Mouse (Mus musculus) thymus, adult 2 months (tissue): ENCODE measurements around the gene Zfp488.

ENCODE experiments used
- CTCF ChIP-seq: fragments of 200-500 bp; IDR thresholded peaks from 2 replicates; pipeline ENCODE4 v1.5.1; 2012; ENCODE audit warnings: mild to moderate bottlenecking, control low read depth, low read length, moderate library complexity, borderline replicate concordance; ENCODE audit not compliant: control insufficient read depth, poor library complexity, insufficient read depth; ENCODE audit errors: extremely low read depth
- POLR2A ChIP-seq: fragments of 200-500 bp; IDR thresholded peaks from 2 replicates; pipeline ENCODE4 v1.6.1; 2012; ENCODE audit warnings: mild to moderate bottlenecking, low read length, control low read depth, moderate library complexity; ENCODE audit not compliant: control insufficient read depth, poor library complexity, insufficient read depth; ENCODE audit errors: extremely low read depth

DNA sequence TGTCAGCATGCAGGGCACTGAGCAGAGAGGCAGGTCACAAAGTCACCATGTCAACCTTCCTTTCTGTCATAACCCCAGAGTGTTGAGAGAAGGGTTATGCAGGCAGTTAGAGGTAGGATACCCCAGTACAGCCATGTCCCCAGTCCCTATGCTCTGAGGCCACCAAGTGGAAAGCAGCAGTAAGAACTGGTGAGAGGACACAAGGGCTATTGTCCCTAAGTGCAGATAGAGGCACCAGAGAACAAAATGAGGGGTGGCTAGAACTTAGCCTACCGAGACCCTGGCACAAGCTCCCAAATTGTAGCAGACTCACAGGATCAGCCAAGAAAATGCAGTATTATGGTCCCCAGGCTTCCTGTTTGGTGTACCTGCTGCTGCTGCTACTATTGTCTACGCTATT lies 38.4 kb upstream of the Zfp488 start:
- TF ChIP-seq CTCF (no peak), POLR2A (no peak)
